25 mouse cellular contexts compared by ENCODE assay signal in genomic region chr6:128871910-128872610, GRCm38 (mm10). TPM values are rescaled to one million over a fixed set of nuclear protein-coding genes. Genes with fewer than 3 reads are reported as not detected.
A peak's percentile ranks its signal among the peaks of the same experiment; 100 is the strongest.
DNase-seq lines count a peak whose midpoint lies in the region; ATAC-seq and TF ChIP-seq lines count a peak whose summit lies in the region.
"Had no signal": no experiment of that assay in that cellular context is flagged by ENCODE, and none has a peak within 500 bp of the region (broad histone marks: within the 10 kb centered on the region; RNA-seq: fewer than 3 reads in every experiment).

No protein-coding gene starts in this region.

- H3K79me2 ChIP-seq in MEL (ENCODE audit: control insufficient read depth, insufficient read depth, low read length, poor library complexity), result no peaks in the 10 kb centered on the region

- no peaks in the 10 kb centered on the region for H3K27me3 ChIP-seq in midbrain, embryonic 11.5 days (ENCODE audit: control insufficient read depth, insufficient read depth, low read length)
- no peaks in the 10 kb centered on the region for H3K27me3 ChIP-seq in midbrain, embryonic 14.5 days (ENCODE audit: control insufficient read depth, insufficient read depth, low read length)
- no peaks in the 10 kb centered on the region for H3K27me3 ChIP-seq in MEL (ENCODE audit: control insufficient read depth in 1 of 2, insufficient read depth in 2 of 2, low read length in 2 of 2)
- H3K27me3 ChIP-seq: embryonic facial prominence, embryonic 12.5 days; forebrain, embryonic 13.5 days; forebrain, embryonic 15.5 days had no signal

- H3K27ac ChIP-seq in midbrain, embryonic 11.5 days (ENCODE audit: low read depth, low read length), result no peak overlapping the region
- no peak overlapping the region for H3K27ac ChIP-seq in midbrain, embryonic 14.5 days (replicated peaks; ENCODE audit: low read depth, low read length)
- no peak overlapping the region for H3K27ac ChIP-seq in MEL (ENCODE audit: control insufficient read depth, low read depth, low read length)
- H3K27ac ChIP-seq: embryonic facial prominence, embryonic 10.5 days; embryonic facial prominence, embryonic 12.5 days; forebrain, embryonic 13.5 days; forebrain, embryonic 15.5 days had no signal

- TF ChIP-seq POLR2A in MEL (IDR thresholded peaks at IDR 0.05; ENCODE audit: control insufficient read depth in 1 of 2, insufficient read depth in 1 of 2, low read depth in 1 of 2, low read length in 2 of 2, poor library complexity in 1 of 2), result no peak

- no peak for TF ChIP-seq EP300 in MEL (IDR thresholded peaks at IDR 0.05; ENCODE audit: low read depth in 1 of 2, low read length in 2 of 2)

- 85% methylated on average over 1 of the region's 1 CpGs for WGBS in midbrain, embryonic 11.5 days
- WGBS in midbrain, embryonic 14.5 days, result 94% methylated on average over 1 of the region's 1 CpGs

- peak; percentile 53 for DNase-seq in midbrain, embryonic 11.5 days (ENCODE audit: low spot score, missing footprints)
- DNase-seq in midbrain, embryonic 14.5 days, result no peak
- DNase-seq in B cell, adult 2 months, result peak; percentile 44 to 51
- no peak for DNase-seq in MEL (ENCODE audit: low read depth, low spot score)
- no peak for DNase-seq in gastrocnemius, postnatal 4 days (ENCODE audit: low spot score in 2 of 2)
- no peak for DNase-seq in adrenal gland, postnatal 10 days
- DNase-seq in ovary, adult 18-20 months (ENCODE audit: low spot score), result no peak
- DNase-seq: adrenal gland, adult 2 months; adrenal gland, postnatal 14 days; adrenal gland, postnatal 36 days; cerebellum, adult 11-12 months; cerebellum, adult 2 months; cerebellum, adult 9-10 months; cerebellum, postnatal 10 days; cerebellum, postnatal 25 days; forebrain, postnatal 0 days had no signal

- no peak for ATAC-seq in midbrain, embryonic 11.5 days (ENCODE audit: low FRiP score)
- ATAC-seq in midbrain, embryonic 14.5 days (ENCODE audit: low FRiP score, low TSS enrichment), result no peak
- ATAC-seq: forebrain, embryonic 13.5 days; forebrain, embryonic 15.5 days; forebrain, postnatal 0 days had no signal

- H3K4me1 ChIP-seq in midbrain, embryonic 11.5 days (ENCODE audit: control insufficient read depth, insufficient read depth, low read length), result no peaks in the 10 kb centered on the region
- no peaks in the 10 kb centered on the region for H3K4me1 ChIP-seq in midbrain, embryonic 14.5 days (ENCODE audit: control insufficient read depth, insufficient read depth, low read length)
- H3K4me1 ChIP-seq in MEL (ENCODE audit: control insufficient read depth in 1 of 2, insufficient read depth in 2 of 2, low read length in 2 of 2), result no peaks in the 10 kb centered on the region
- H3K4me1 ChIP-seq: embryonic facial prominence, embryonic 12.5 days; forebrain, embryonic 13.5 days; forebrain, embryonic 15.5 days had no signal

- no peak for TF ChIP-seq RAD21 in MEL (IDR thresholded peaks at IDR 0.05; ENCODE audit: low read depth, low read length)

- H3K36me3 ChIP-seq in midbrain, embryonic 11.5 days (ENCODE audit: control insufficient read depth, insufficient read depth, low read length), result no peaks in the 10 kb centered on the region
- no peaks in the 10 kb centered on the region for H3K36me3 ChIP-seq in midbrain, embryonic 14.5 days (ENCODE audit: control insufficient read depth, insufficient read depth, low read length)
- no peaks in the 10 kb centered on the region for H3K36me3 ChIP-seq in MEL (ENCODE audit: control insufficient read depth in 1 of 2, insufficient read depth in 2 of 2, low read length in 2 of 2)
- H3K36me3 ChIP-seq: embryonic facial prominence, embryonic 10.5 days; embryonic facial prominence, embryonic 12.5 days; forebrain, embryonic 15.5 days; G1E had no signal

- H3K9ac ChIP-seq in midbrain, embryonic 11.5 days (ENCODE audit: low read length), result no peak overlapping the region
- H3K9ac ChIP-seq in midbrain, embryonic 14.5 days (replicated peaks; ENCODE audit: low read length), result no peak overlapping the region
- H3K9ac ChIP-seq in MEL (ENCODE audit: control insufficient read depth, low read depth, low read length, poor library complexity, severe bottlenecking), result no peak overlapping the region
- H3K9ac ChIP-seq: embryonic facial prominence, embryonic 12.5 days; forebrain, embryonic 13.5 days; forebrain, embryonic 15.5 days; forebrain, postnatal 0 days had no signal

- no peak overlapping the region for H3K4me2 ChIP-seq in midbrain, embryonic 11.5 days
- no peak overlapping the region for H3K4me2 ChIP-seq in midbrain, embryonic 14.5 days (ENCODE audit: low read length)
- H3K4me2 ChIP-seq: embryonic facial prominence, embryonic 12.5 days; forebrain, embryonic 13.5 days; forebrain, embryonic 15.5 days had no signal

- H3K9me3 ChIP-seq in midbrain, embryonic 11.5 days (ENCODE audit: control insufficient read depth, low read length), result no peaks in the 10 kb centered on the region
- H3K9me3 ChIP-seq in midbrain, embryonic 14.5 days (ENCODE audit: control insufficient read depth, low read length), result no peaks in the 10 kb centered on the region
- H3K9me3 ChIP-seq in MEL (replicated peaks; ENCODE audit: insufficient read depth, low read length), result no peaks in the 10 kb centered on the region
- H3K9me3 ChIP-seq: embryonic facial prominence, embryonic 12.5 days; forebrain, embryonic 13.5 days; forebrain, embryonic 15.5 days had no signal

- TF ChIP-seq CTCF in MEL (IDR thresholded peaks at IDR 0.05 in 2 of 3, conservative IDR thresholded peaks at IDR 0.05 in 1 of 3; ENCODE audit: control insufficient read depth in 1 of 3, insufficient read depth in 1 of 3, low read depth in 2 of 3, low read length in 3 of 3, poor library complexity in 1 of 3, severe bottlenecking in 1 of 3), result no peak

- no peak overlapping the region for H3K4me3 ChIP-seq in midbrain, embryonic 11.5 days (ENCODE audit: low read depth, low read length)
- H3K4me3 ChIP-seq in midbrain, embryonic 14.5 days (replicated peaks; ENCODE audit: low read depth, low read length), result no peak overlapping the region
- H3K4me3 ChIP-seq in MEL (ENCODE audit: control insufficient read depth in 1 of 2, insufficient read depth in 1 of 2, low read depth in 2 of 2, low read length in 2 of 2), result no peak overlapping the region
- H3K4me3 ChIP-seq: embryonic facial prominence, embryonic 10.5 days; embryonic facial prominence, embryonic 12.5 days; forebrain, embryonic 13.5 days; forebrain, embryonic 15.5 days had no signal

TF ChIP-seq in MEL, 35 proteins besides CTCF, POLR2A, EP300 and RAD21:
- TF ChIP-seq USF2 (IDR thresholded peaks at IDR 0.05; ENCODE audit: borderline replicate concordance in 1 of 2, insufficient read depth in 1 of 2, low read depth in 1 of 2, low read length in 2 of 2) (no peak), TAL1 (IDR thresholded peaks at IDR 0.05; ENCODE audit: low read length) (no peak), ELF1 (IDR thresholded peaks at IDR 0.05; ENCODE audit: low read depth, low read length) (no peak), ZNF384 (IDR thresholded peaks at IDR 0.05; ENCODE audit: low read depth, low read length) (peak; percentile 68), HCFC1 (IDR thresholded peaks at IDR 0.05; ENCODE audit: low read depth, low read length) (no peak), MEF2A (IDR thresholded peaks at IDR 0.05; ENCODE audit: extremely low read depth, insufficient replicate concordance, low read depth, low read length, poor library complexity, severe bottlenecking) (no peak)

RNA-seq across cellular contexts. Expression of gene Clec2i, which starts 15.3 kb away (rescaled TPM):
- not detected in 2 replicates for polyA plus RNA-seq in midbrain, embryonic 11.5 days (2014; fragmentation: Nextera tagmentation; extraction: Ambion mirVana)
- polyA plus RNA-seq in midbrain, embryonic 14.5 days (2014; fragmentation: Nextera tagmentation; extraction: Ambion mirVana), result not detected in 2 replicates
- not detected in 2 replicates for total RNA-seq in MEL (2012; rRNA removed)
- not detected for polyA plus RNA-seq in MEL (2012; ENCODE audit: insufficient read depth in 1 of 2, insufficient read length in 2 of 2, low read depth in 1 of 2, low replicate concordance in 2 of 2, missing spikeins in 1 of 2)
- under 1 TPM in 1 of 2 experiments, not detected in 1; 0.21 TPM for total RNA-seq in gastrocnemius, postnatal 4 days (2021)
- total RNA-seq in adrenal gland, postnatal 10 days (2021), result under 1 TPM; 0.30 to 0.39 TPM
- total RNA-seq: adrenal gland, postnatal 36 days; forebrain, postnatal 0 days had no signal
- polyA plus RNA-seq: adrenal gland, adult 2 months; C2C12; cerebellum, adult 2 months; cortical plate, adult 2 months; embryonic facial prominence, embryonic 10.5 days; embryonic facial prominence, embryonic 12.5 days; embryonic facial prominence, embryonic 14.5 days; forebrain, embryonic 11.5 days; forebrain, embryonic 13.5 days; forebrain, embryonic 15.5 days; G1E had no signal

RNA-seq across cellular contexts. Expression of gene BC035044, which starts 18.9 kb away (rescaled TPM):
- 0.67 and 0.90 TPM in 2 replicates for polyA plus RNA-seq in midbrain, embryonic 11.5 days (2014; fragmentation: Nextera tagmentation; extraction: Ambion mirVana)
- 0.19 and 0.36 TPM in 2 replicates for polyA plus RNA-seq in midbrain, embryonic 14.5 days (2014; fragmentation: Nextera tagmentation; extraction: Ambion mirVana)
- not detected in 2 replicates for total RNA-seq in MEL (2012; rRNA removed)
- not detected for polyA plus RNA-seq in MEL (2012; ENCODE audit: insufficient read depth in 1 of 2, insufficient read length in 2 of 2, low read depth in 1 of 2, low replicate concordance in 2 of 2, missing spikeins in 1 of 2)
- total RNA-seq in gastrocnemius, postnatal 4 days (2021), result under 1 TPM; 0.34 TPM
- total RNA-seq in adrenal gland, postnatal 10 days (2021), result 1 to 10 TPM; 1.6 to 2.5 TPM
- polyA plus RNA-seq: C2C12, G1E had no signal

RNA-seq across cellular contexts. Expression of gene Klrb1b, which starts 45.9 kb away (rescaled TPM):
- not detected in 2 replicates for polyA plus RNA-seq in midbrain, embryonic 11.5 days (2014; fragmentation: Nextera tagmentation; extraction: Ambion mirVana)
- polyA plus RNA-seq in midbrain, embryonic 14.5 days (2014; fragmentation: Nextera tagmentation; extraction: Ambion mirVana), result 0.09 and 0.14 TPM in 2 replicates
- not detected in 2 replicates for total RNA-seq in MEL (2012; rRNA removed)
- polyA plus RNA-seq in MEL (2012; ENCODE audit: insufficient read depth in 1 of 2, insufficient read length in 2 of 2, low read depth in 1 of 2, low replicate concordance in 2 of 2, missing spikeins in 1 of 2), result not detected
- not detected for total RNA-seq in gastrocnemius, postnatal 4 days (2021)
- total RNA-seq in adrenal gland, postnatal 10 days (2021), result under 1 TPM; 0.33 to 0.72 TPM
- total RNA-seq: adrenal gland, postnatal 14 days; forebrain, postnatal 0 days had no signal
- polyA plus RNA-seq: adrenal gland, adult 2 months; C2C12; cerebellum, adult 2 months; cortical plate, adult 2 months; embryonic facial prominence, embryonic 10.5 days; embryonic facial prominence, embryonic 12.5 days; forebrain, embryonic 11.5 days; forebrain, embryonic 13.5 days; forebrain, embryonic 15.5 days; forebrain, postnatal 0 days; G1E had no signal

RNA-seq across cellular contexts. Expression of gene Gm44511, which starts 45.9 kb away (rescaled TPM):
- not detected in 2 replicates for polyA plus RNA-seq in midbrain, embryonic 11.5 days (2014; fragmentation: Nextera tagmentation; extraction: Ambion mirVana)
- not detected in 2 replicates for polyA plus RNA-seq in midbrain, embryonic 14.5 days (2014; fragmentation: Nextera tagmentation; extraction: Ambion mirVana)
- not detected in 2 replicates for total RNA-seq in MEL (2012; rRNA removed)
- not detected for polyA plus RNA-seq in MEL (2012; ENCODE audit: insufficient read depth in 1 of 2, insufficient read length in 2 of 2, low read depth in 1 of 2, low replicate concordance in 2 of 2, missing spikeins in 1 of 2)
- total RNA-seq in gastrocnemius, postnatal 4 days (2021), result not detected
- not detected for total RNA-seq in adrenal gland, postnatal 10 days (2021)
- total RNA-seq: adrenal gland, adult 2 months; adrenal gland, postnatal 14 days; adrenal gland, postnatal 36 days; forebrain, postnatal 0 days; G1E had no signal
- polyA plus RNA-seq: adrenal gland, adult 2 months; C2C12; cerebellum, adult 2 months; cortical plate, adult 2 months; embryonic facial prominence, embryonic 10.5 days; embryonic facial prominence, embryonic 12.5 days; forebrain, embryonic 11.5 days; forebrain, embryonic 13.5 days; forebrain, embryonic 15.5 days; forebrain, postnatal 0 days; G1E had no signal

Comparison
In these comparisons a context has a peak if more than half of its experiments do, and no peak if none do; other contexts are left out.
1. DNase-seq: peak in midbrain, embryonic 11.5 days (single experiment) and B cell, adult 2 months (2 of 2); none in midbrain, embryonic 14.5 days (single experiment), MEL (single experiment), gastrocnemius, postnatal 4 days (0 of 2), adrenal gland, postnatal 10 days (single experiment) and ovary, adult 18-20 months (single experiment).